Mouse (Mus musculus) liver, embryonic 18 days (tissue): ENCODE results near the gene Olfr1340. TPM values are rescaled to one million over a fixed set of nuclear protein-coding genes. Genes with fewer than 3 reads are reported as not detected.

Source experiments
- polyA plus RNA-seq: library from polyadenylated mRNA; depleted of rRNA; stranded (reverse); fragments of >200 nt; gene quantifications from 2 replicates; pipeline ENCODE4 v1.2.3, GENCODE M21; 2012; rRNA removed

The Olfr1340 gene
- polyA plus RNA-seq: not detected in 2 replicates

GRCm38 (mm10) chr4:118719838-118720237 lies at the start of gene Olfr1340:
TSS of gene Olfr1340 (plus strand) at chr4:118720138.

GRCm38 (mm10) chr4:118692412-118692973 lies 27.4 kb upstream of the Olfr1340 start, which contains the start of gene Olfr1342:
TSS of gene Olfr1342 (minus strand) at chr4:118692756.

GRCm38 (mm10) chr4:118703223-118703622 lies 16.7 kb upstream of the Olfr1340 start, which contains the start of gene Olfr1341:
TSS of gene Olfr1341 (plus strand) at chr4:118703523.

GRCm38 (mm10) chr4:118731875-118732274 lies 11.9 kb downstream of the Olfr1340 start, which contains the start of gene Olfr1339:
TSS of gene Olfr1339 (plus strand) at chr4:118732175.

GRCm38 (mm10) chr4:118758637-118759036 lies 38.7 kb downstream of the Olfr1340 start, which contains the start of gene Olfr1338:
TSS of gene Olfr1338 (minus strand) at chr4:118758737.

Other genes with a start within 250 kb of the Olfr1340 start
- 8.4 and 10.6 TPM in 2 replicates for gene Tie1, start 230.1 kb upstream of the Olfr1340 start, polyA plus RNA-seq
- gene 2610528J11Rik, start 193.1 kb upstream of the Olfr1340 start, polyA plus RNA-seq: 9.2 TPM in 2 replicates
- 4.2 and 5.6 TPM in 2 replicates for gene Tmem125, start 176.1 kb upstream of the Olfr1340 start, polyA plus RNA-seq
- 0.26 and 0.44 TPM in 2 replicates for gene Cfap57, start 99.4 kb upstream of the Olfr1340 start, polyA plus RNA-seq
- gene Ebna1bp2, start 99.3 kb upstream of the Olfr1340 start, polyA plus RNA-seq: 38.1 and 38.9 TPM in 2 replicates
- gene Olfr62, start 61.2 kb upstream of the Olfr1340 start, polyA plus RNA-seq: not detected in 2 replicates
- gene Olfr1342, start 27.4 kb upstream of the Olfr1340 start, polyA plus RNA-seq: not detected in 2 replicates
- gene Olfr1341, start 16.6 kb upstream of the Olfr1340 start, polyA plus RNA-seq: not detected in 2 replicates
- not detected in 2 replicates for gene Olfr1339, start 12.0 kb downstream of the Olfr1340 start, polyA plus RNA-seq
- gene Olfr1338, start 38.6 kb downstream of the Olfr1340 start, polyA plus RNA-seq: not detected in 2 replicates
- gene Olfr1337, start 62.4 kb downstream of the Olfr1340 start, polyA plus RNA-seq: not detected in 2 replicates
- not detected in 2 replicates for gene Olfr1335, start 89.8 kb downstream of the Olfr1340 start, polyA plus RNA-seq
- not detected in 2 replicates for gene Olfr1333, start 116.1 kb downstream of the Olfr1340 start, polyA plus RNA-seq
- not detected in 2 replicates for gene Olfr1331, start 144.5 kb downstream of the Olfr1340 start, polyA plus RNA-seq
- not detected in 2 replicates for gene Olfr1330, start 168.5 kb downstream of the Olfr1340 start, polyA plus RNA-seq
- gene Olfr1329, start 197.3 kb downstream of the Olfr1340 start, polyA plus RNA-seq: not detected in 2 replicates
- not detected in 2 replicates for gene Olfr1328, start 218.5 kb downstream of the Olfr1340 start, polyA plus RNA-seq
- gene Lao1, start 241.4 kb downstream of the Olfr1340 start, polyA plus RNA-seq: not detected in 2 replicates